Mouse (Mus musculus) liver, postnatal 0 days (tissue): ENCODE results near the gene Rab5b. TPM values are rescaled to one million over a fixed set of nuclear protein-coding genes. Genes with fewer than 3 reads are reported as not detected.

ENCODE experiments used
- ATAC-seq: fragments of 200-750 bp; cut with Nextera tagmentation; 2 replicates; pipeline ENCODE4 v1.8.0; 2017; ENCODE audit warnings: mild to moderate bottlenecking, moderate library complexity
- DNase-seq: peaks from one replicate; pipeline ENCODE4 v3.0.0-alpha.2; 2016
- H3K27ac ChIP-seq: fragments of 300-500 bp; sonication (generic); 2 replicates; pipeline ENCODE4 v1.5.1; 2014; ENCODE audit warnings: antibody characterized with exemption, moderate library complexity, mild to moderate bottlenecking, low read depth
- H3K27me3 ChIP-seq: fragments of 300-500 bp; sonication (generic); 2 replicates; pipeline ENCODE4 v1.6.1; 2014; ENCODE audit warnings: low read length, control low read depth, mixed read lengths; ENCODE audit not compliant: insufficient read depth
- H3K36me3 ChIP-seq: fragments of 300-500 bp; sonication (generic); replicated peaks from 2 replicates; pipeline ENCODE4 v1.6.1; 2014; ENCODE audit warnings: mild to moderate bottlenecking, control low read depth, low read length, moderate library complexity, mixed read lengths; ENCODE audit not compliant: insufficient read depth
- H3K4me1 ChIP-seq: fragments of 300-500 bp; sonication (generic); 2 replicates; pipeline ENCODE4 v1.6.1; 2014; ENCODE audit warnings: antibody characterized with exemption, mild to moderate bottlenecking, control low read depth; ENCODE audit not compliant: insufficient read depth
- H3K4me2 ChIP-seq: fragments of 300-500 bp; sonication (generic); 2 replicates; pipeline ENCODE4 v1.6.1; 2014; ENCODE audit warnings: low read depth, mild to moderate bottlenecking, low read length, moderate library complexity, mixed read lengths
- H3K4me3 ChIP-seq: fragments of 300-500 bp; sonication (generic); 2 replicates; pipeline ENCODE4 v1.5.1; 2014; ENCODE audit warnings: low read depth, low read length
- H3K9ac ChIP-seq: fragments of 300-500 bp; sonication (generic); replicated peaks from 2 replicates; pipeline ENCODE4 v1.6.1; 2014; ENCODE audit warnings: mild to moderate bottlenecking, moderate library complexity
- H3K9me3 ChIP-seq: fragments of 300-500 bp; sonication (generic); 2 replicates; pipeline ENCODE4 v1.6.1; 2016; ENCODE audit warnings: mild to moderate bottlenecking, control low read depth, low read length, mixed read lengths
- CTCF ChIP-seq: sonication (generic); IDR thresholded peaks from 2 replicates; pipeline ENCODE4 v1.5.1; 2016; ENCODE audit warnings: antibody characterized with exemption, low read depth
- EP300 ChIP-seq: IDR thresholded peaks from 2 replicates; pipeline ENCODE4 v1.6.1; 2016; ENCODE audit warnings: antibody characterized with exemption, low read depth, mild to moderate bottlenecking
- WGBS: fragments of 180-500 bp; shearing (Covaris S2); extraction: QIAGEN DNeasy Blood & Tissue Kit; methylation state at CpG from one replicate; pipeline ENCODE4 v1.1.7; 2014; ENCODE audit not compliant: insufficient replicate concordance; 5-methylcytosine and 5-hydroxymethylcytosine counted together
- polyA plus RNA-seq: library from polyadenylated mRNA; unstranded; fragments of >200 nt; fragmentation: Nextera tagmentation; extraction: Ambion mirVana; gene quantifications from 2 replicates; pipeline ENCODE4 v1.2.1, GENCODE M21; 2015

Gene Rab5b
- polyA plus RNA-seq, 1 experiment from 2014 or later = 26.2 TPM

DNA sequence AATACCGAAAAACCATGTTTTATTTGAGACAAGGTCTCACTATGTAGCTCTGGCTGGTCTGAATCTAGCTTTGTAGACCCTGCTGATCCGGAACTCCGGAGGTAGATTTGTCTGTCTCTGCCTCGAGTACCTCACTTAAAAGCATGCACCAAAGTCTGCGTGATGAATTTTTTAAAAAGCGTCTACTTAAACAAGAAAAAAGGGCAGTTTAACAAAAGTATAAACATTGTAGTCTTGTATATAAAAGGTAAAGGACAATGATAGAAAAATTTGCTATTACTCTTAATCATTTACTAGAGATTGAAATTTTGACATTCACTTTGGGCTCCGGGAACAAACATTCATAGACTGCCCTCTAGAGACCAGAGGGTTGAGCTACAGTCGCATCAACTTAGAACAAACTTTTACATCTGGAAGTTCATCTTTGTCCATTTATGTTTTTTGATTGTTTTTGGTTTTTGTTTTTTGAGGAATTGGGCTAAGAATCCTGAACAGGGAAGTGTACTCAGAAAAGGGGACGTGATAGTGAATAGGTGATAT lies 21.5 kb downstream of the Rab5b start:
- DNase-seq (no peak), ATAC-seq (peak; percentile 31; the same call in 1 of the 2 replicates)
- H3K9ac ChIP-seq = peak overlapping the region; percentile 69
- peak overlapping the region; percentile 84 for H3K4me3 ChIP-seq
- H3K36me3 ChIP-seq = peaks cover 3% of the 10 kb centered on the region
- peak overlapping the region; percentile 98 for H3K4me2 ChIP-seq
- H3K27ac ChIP-seq = peak overlapping the region; percentile 89
- no peak for TF ChIP-seq EP300
- TF ChIP-seq CTCF = peak; percentile 77
- WGBS = under 1% methylated on average over 9 of the region's 9 CpGs
- H3K4me1 ChIP-seq = peaks cover 13% of the 10 kb centered on the region
- H3K27me3 ChIP-seq = 0 out of 2 replicates have a peak, but pooled peaks cover 3% of the 10 kb centered on the region
- no peaks in the 10 kb centered on the region for H3K9me3 ChIP-seq

DNA sequence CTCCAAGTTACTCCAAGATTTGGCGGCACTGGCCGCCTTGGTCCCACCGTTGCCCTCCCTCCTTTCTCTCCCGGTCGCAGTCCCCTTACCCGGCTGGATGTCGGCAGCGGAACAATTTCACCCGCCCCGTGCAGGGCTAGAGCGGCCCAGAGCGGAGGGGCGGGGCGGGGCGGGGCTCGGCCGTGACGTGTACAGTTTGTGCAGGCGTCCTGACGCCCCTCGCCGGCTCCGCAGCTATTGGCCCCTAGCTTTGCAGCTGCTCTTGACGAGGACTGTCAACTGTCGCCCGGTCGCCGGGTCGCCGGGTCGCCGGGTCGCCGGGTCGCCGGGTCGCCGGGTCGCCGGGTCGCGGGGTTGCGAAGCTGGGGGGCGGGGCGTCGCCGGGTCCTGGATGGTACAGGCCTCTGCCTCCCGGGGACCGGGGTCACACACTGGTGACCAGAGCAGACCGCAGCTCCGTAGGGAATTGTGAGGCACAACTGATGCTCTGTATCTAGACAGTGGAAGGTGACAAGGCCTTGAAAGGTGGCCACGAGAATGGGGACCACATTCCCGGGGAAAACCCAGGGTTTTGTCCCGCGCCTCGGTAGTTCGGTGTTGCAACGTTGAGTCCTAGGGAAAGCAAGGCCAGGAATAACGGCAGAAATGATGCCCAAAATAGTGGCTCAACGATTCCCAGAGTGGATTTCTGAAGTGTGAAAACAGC lies 22.1 kb downstream of the Rab5b start, which contains the start of gene Suox:
TSS of gene Suox (minus strand) at position 311 of the 706 bp plus-strand sequence.
- H3K27ac ChIP-seq = peak within 1 kb of the TSS; percentile 89
- H3K27me3 ChIP-seq = 0 out of 2 replicates have a peak, but pooled peaks cover 9% of the 10 kb centered on the region
- peak within 1 kb of the TSS; percentile 98 for H3K4me2 ChIP-seq
- H3K9ac ChIP-seq = peak within 1 kb of the TSS; percentile 69
- peaks cover 18% of the 10 kb centered on the region for H3K4me1 ChIP-seq
- DNase-seq = peak; percentile 94
- TF ChIP-seq EP300 (no peak), CTCF (no peak)
- WGBS = under 1% methylated on average over 60 of the region's 60 CpGs
- ATAC-seq = peak; percentile 94
- no peaks in the 10 kb centered on the region for H3K9me3 ChIP-seq
- H3K4me3 ChIP-seq = peak within 1 kb of the TSS; percentile 84
- H3K36me3 ChIP-seq = no peaks in the 10 kb centered on the region; the same call in 1 of the 2 replicates

DNA sequence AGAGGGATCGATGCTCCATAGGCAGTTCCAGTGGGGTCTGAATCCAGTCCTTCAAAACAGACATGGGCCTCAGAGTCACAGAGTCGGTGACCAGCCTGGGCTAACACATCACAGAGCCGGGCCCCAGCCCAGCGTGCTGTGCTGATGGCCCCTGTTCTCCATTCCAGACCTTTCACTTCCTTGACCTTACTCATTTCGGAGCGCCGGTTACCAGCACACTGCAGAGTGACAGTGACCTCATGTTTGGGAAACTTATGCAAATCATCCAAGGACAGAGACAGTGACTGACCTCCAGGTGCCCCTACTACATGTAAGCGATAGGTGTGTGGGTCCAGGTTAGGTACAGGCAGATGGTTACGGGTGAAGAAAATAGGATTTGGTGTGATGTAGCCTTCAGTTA lies 24.9 kb downstream of the Rab5b start:
- Histone ChIP-seq H3K4me1 (peaks cover 22% of the 10 kb centered on the region), H3K9me3 (no peaks in the 10 kb centered on the region), H3K27me3 (peaks cover 13% of the 10 kb centered on the region; the same call in 1 of the 2 replicates), H3K9ac (no peak overlapping the region), H3K27ac (no peak overlapping the region), H3K4me3 (no peak overlapping the region), H3K4me2 (no peak overlapping the region), H3K36me3 (no peaks in the 10 kb centered on the region; the same call in 1 of the 2 replicates)
- DNase-seq (no peak), ATAC-seq (no peak)
- TF ChIP-seq EP300 (no peak), CTCF (no peak)
- WGBS = 90% methylated on average over 9 of the region's 9 CpGs

DNA sequence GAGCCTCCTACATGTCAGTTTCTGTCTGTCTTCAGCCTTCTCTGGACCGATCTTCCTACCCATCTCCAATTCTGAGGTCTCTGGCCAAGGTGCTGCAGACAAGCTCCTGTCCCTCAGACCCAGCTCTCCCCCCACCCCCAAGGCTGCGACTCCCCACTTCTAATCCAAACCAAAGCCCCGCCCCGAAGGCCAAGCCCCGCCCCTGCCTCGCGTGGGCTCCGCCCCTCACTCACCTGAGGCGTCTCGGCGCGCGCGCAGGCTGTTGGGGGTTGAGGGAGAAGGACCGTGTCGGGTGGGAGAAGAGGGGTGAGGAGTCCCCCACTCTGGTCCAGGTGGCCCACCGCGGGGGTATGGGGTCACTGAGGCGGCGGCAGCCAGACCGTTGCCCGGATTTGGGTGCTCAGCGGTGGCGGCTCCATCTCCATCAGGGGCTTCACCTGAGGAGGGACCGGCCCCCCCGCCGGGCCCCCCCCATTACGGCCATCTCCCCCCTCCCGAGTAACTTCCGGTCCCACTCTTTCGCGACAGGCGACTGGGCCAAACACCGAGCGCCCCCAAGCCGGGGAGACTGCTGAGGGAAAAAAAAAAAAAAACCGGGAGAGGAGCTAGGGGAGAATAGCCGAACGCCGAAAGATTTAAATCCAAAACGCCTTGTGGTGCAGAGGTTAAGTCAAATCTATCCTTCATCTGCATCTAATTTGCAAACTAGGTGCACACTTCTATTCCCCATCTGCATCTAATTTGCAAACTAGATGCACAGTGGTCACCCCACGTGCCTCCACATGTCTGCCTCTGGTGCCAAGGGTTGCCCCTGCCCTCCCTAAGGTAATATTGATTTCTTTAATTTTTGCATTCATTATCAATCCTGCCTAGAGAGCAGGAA lies 27.0 kb downstream of the Rab5b start:
- H3K9me3 ChIP-seq = no peaks in the 10 kb centered on the region
- H3K27ac ChIP-seq = no peak overlapping the region
- peak overlapping the region; percentile 83 for H3K4me2 ChIP-seq
- peak overlapping the region; percentile 58 for H3K9ac ChIP-seq
- ATAC-seq = peak; percentile 9; the same call in 1 of the 2 replicates
- TF ChIP-seq CTCF (no peak), EP300 (no peak)
- peaks cover 13% of the 10 kb centered on the region; the same call in 1 of the 2 replicates for H3K27me3 ChIP-seq
- H3K4me3 ChIP-seq = peak overlapping the region; percentile 56
- peaks cover 19% of the 10 kb centered on the region for H3K4me1 ChIP-seq
- H3K36me3 ChIP-seq = no peaks in the 10 kb centered on the region; the same call in 1 of the 2 replicates
- DNase-seq = peak; percentile 75
- 2% methylated on average over 41 of the region's 42 CpGs for WGBS

DNA sequence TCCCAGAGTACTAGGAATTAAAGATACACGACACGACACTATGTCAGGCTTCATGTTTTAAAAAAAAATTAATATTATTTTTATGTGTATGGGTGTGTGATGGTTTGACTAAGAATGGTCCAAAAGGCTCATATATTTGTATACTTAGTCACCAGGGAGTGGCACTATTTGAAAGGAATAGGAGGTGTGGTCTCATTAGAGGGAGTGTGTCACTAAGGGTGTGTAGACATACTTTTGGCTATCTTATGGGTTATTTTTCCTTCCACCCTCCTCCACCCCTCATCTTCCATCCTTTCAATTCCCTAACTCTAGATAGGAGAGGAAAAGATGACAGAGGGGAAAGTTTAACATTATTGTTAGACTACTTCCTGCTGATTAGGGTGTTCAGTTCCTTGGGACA lies 30.3 kb downstream of the Rab5b start:
- ATAC-seq (no peak), DNase-seq (no peak)
- peaks cover 18% of the 10 kb centered on the region for H3K4me1 ChIP-seq
- H3K36me3 ChIP-seq = no peaks in the 10 kb centered on the region
- H3K4me3 ChIP-seq = no peak overlapping the region
- TF ChIP-seq EP300 (no peak), CTCF (no peak)
- no peak overlapping the region for H3K27ac ChIP-seq
- 96% methylated on average over 2 of the region's 2 CpGs for WGBS
- H3K4me2 ChIP-seq = no peak overlapping the region
- H3K9ac ChIP-seq = no peak overlapping the region
- no peaks in the 10 kb centered on the region for H3K9me3 ChIP-seq
- H3K27me3 ChIP-seq = peaks cover 13% of the 10 kb centered on the region; the same call in 1 of the 2 replicates

DNA sequence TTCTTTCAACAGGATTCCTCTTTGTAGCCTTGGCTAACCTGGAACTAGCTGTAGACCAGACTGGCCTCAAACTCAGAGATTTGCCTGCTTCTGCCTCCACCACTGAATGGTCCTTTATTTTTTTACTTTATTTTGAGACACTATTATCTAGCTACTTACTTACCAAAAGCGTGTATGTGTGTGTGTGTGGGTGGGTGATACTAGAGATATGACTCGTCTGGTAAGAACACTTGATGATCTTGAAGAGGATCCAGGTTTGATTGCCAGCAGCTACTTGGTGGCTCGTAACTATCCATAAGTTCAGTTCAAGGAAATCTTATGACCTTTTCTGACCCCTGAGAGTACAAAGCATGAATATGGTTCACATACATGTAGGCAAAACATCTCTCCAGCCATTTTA lies 30.8 kb downstream of the Rab5b start:
- ATAC-seq (peak; percentile 55), DNase-seq (no peak)
- Histone ChIP-seq H3K36me3 (no peaks in the 10 kb centered on the region), H3K4me3 (no peak overlapping the region), H3K27me3 (peaks cover 13% of the 10 kb centered on the region; the same call in 1 of the 2 replicates), H3K27ac (peak overlapping the region; percentile 41; the same call in 1 of the 2 replicates), H3K9me3 (no peaks in the 10 kb centered on the region), H3K4me1 (peaks cover 18% of the 10 kb centered on the region), H3K4me2 (peak overlapping the region; percentile 10), H3K9ac (no peak overlapping the region)
- TF ChIP-seq EP300 (peak; percentile 30; the same call in 1 of the 2 replicates), CTCF (no peak)
- WGBS = 48% methylated on average over 3 of the region's 3 CpGs
